Comparison of ENCODE assay signal across 29 mouse cellular contexts in genomic region chr15:9198421-9198820, GRCm38 (mm10). TPM values are rescaled to one million over a fixed set of nuclear protein-coding genes. Genes with fewer than 3 reads are reported as not detected.
DNase-seq lines count a peak whose midpoint lies in the region; ATAC-seq and TF ChIP-seq lines count a peak whose summit lies in the region.
"Had no signal": no experiment of that assay in that cellular context is flagged by ENCODE, and none has a peak within 500 bp of the region (broad histone marks: within the 10 kb centered on the region; RNA-seq: fewer than 3 reads in every experiment).

No protein-coding gene starts in this region.

- TF ChIP-seq POLR2A in MEL (IDR thresholded peaks at IDR 0.05; ENCODE audit: control insufficient read depth in 1 of 2, insufficient read depth in 1 of 2, low read depth in 1 of 2, low read length in 2 of 2, poor library complexity in 1 of 2) = no peak

- WGBS in forebrain, embryonic 13.5 days = 78% methylated on average over 6 of the region's 6 CpGs

- H3K4me2 ChIP-seq in forebrain, embryonic 13.5 days = no peak overlapping the region
- H3K4me2 ChIP-seq: embryonic facial prominence, embryonic 13.5 days; forebrain, embryonic 12.5 days; heart, embryonic 11.5 days; heart, embryonic 15.5 days; hindbrain, embryonic 13.5 days; intestine, embryonic 15.5 days had no signal

- H3K27me3 ChIP-seq in MEL (ENCODE audit: control insufficient read depth in 1 of 2, insufficient read depth in 2 of 2, low read length in 2 of 2) = no peaks in the 10 kb centered on the region
- no peaks in the 10 kb centered on the region for H3K27me3 ChIP-seq in splenic B cell, adult 2 months (ENCODE audit: control insufficient read depth, insufficient read depth, low read length, poor library complexity, severe bottlenecking)
- no peaks in the 10 kb centered on the region for H3K27me3 ChIP-seq in forebrain, embryonic 13.5 days
- H3K27me3 ChIP-seq: embryonic facial prominence, embryonic 13.5 days; forebrain, embryonic 12.5 days; heart, embryonic 15.5 days; hindbrain, embryonic 13.5 days; intestine, embryonic 15.5 days; Patski had no signal

- H3K9ac ChIP-seq in MEL (ENCODE audit: control insufficient read depth, low read depth, low read length, poor library complexity, severe bottlenecking) = no peak overlapping the region
- no peak overlapping the region for H3K9ac ChIP-seq in forebrain, embryonic 13.5 days
- H3K9ac ChIP-seq: embryonic facial prominence, embryonic 13.5 days; forebrain, embryonic 12.5 days; heart, embryonic 15.5 days; hindbrain, embryonic 13.5 days; intestine, embryonic 15.5 days had no signal

- peak; percentile 58 for ATAC-seq in granulocyte monocyte progenitor cell, adult 5-6 weeks (replicated peaks; ENCODE audit: poor library complexity, severe bottlenecking)
- no peak for ATAC-seq in forebrain, embryonic 13.5 days
- ATAC-seq: forebrain, embryonic 16.5 days; hindbrain, embryonic 16.5 days; intestine, embryonic 15.5 days; Patski had no signal

- TF ChIP-seq RAD21 in MEL (IDR thresholded peaks at IDR 0.05; ENCODE audit: low read depth, low read length) = no peak

- peaks cover 0 to 4% of the 10 kb centered on the region in 2 experiments; a peak in 2 of 4 replicates for H3K4me1 ChIP-seq in MEL (ENCODE audit: control insufficient read depth in 1 of 2, insufficient read depth in 2 of 2, low read length in 2 of 2)
- H3K4me1 ChIP-seq in forebrain, embryonic 13.5 days = no peaks in the 10 kb centered on the region
- H3K4me1 ChIP-seq: embryonic facial prominence, embryonic 10.5 days; embryonic facial prominence, embryonic 13.5 days; forebrain, embryonic 12.5 days; heart, embryonic 15.5 days; hindbrain, embryonic 10.5 days; hindbrain, embryonic 13.5 days; intestine, embryonic 15.5 days had no signal

- H3K36me3 ChIP-seq in MEL (ENCODE audit: control insufficient read depth in 1 of 2, insufficient read depth in 2 of 2, low read length in 2 of 2) = peaks cover 7 to 8% of the 10 kb centered on the region in 2 experiments
- no peaks in the 10 kb centered on the region for H3K36me3 ChIP-seq in splenic B cell, adult 2 months (ENCODE audit: control insufficient read depth, insufficient read depth, low read length, poor library complexity, severe bottlenecking)
- peaks cover 26% of the 10 kb centered on the region for H3K36me3 ChIP-seq in forebrain, embryonic 13.5 days (ENCODE audit: poor library complexity, severe bottlenecking)
- H3K36me3 ChIP-seq: intestine, embryonic 15.5 days had no signal

- H3K9me3 ChIP-seq in MEL (replicated peaks; ENCODE audit: insufficient read depth, low read length) = no peaks in the 10 kb centered on the region
- H3K9me3 ChIP-seq in forebrain, embryonic 13.5 days (replicated peaks) = no peaks in the 10 kb centered on the region
- H3K9me3 ChIP-seq: embryonic facial prominence, embryonic 10.5 days; embryonic facial prominence, embryonic 13.5 days; forebrain, embryonic 12.5 days; heart, embryonic 15.5 days; hindbrain, embryonic 10.5 days; hindbrain, embryonic 13.5 days; intestine, embryonic 15.5 days had no signal

- TF ChIP-seq EP300 in MEL (IDR thresholded peaks at IDR 0.05; ENCODE audit: low read depth in 1 of 2, low read length in 2 of 2) = no peak

- H3K27ac ChIP-seq in MEL (ENCODE audit: control insufficient read depth, low read depth, low read length) = no peak overlapping the region
- H3K27ac ChIP-seq in forebrain, embryonic 13.5 days = no peak overlapping the region
- H3K27ac ChIP-seq: embryonic facial prominence, embryonic 10.5 days; embryonic facial prominence, embryonic 13.5 days; forebrain, embryonic 12.5 days; heart, embryonic 15.5 days; hindbrain, embryonic 10.5 days; hindbrain, embryonic 13.5 days; intestine, embryonic 15.5 days had no signal

- peak; percentile 35 for DNase-seq in A20 (ENCODE audit: low read depth, low spot score)
- peak; percentile 65 for DNase-seq in MEL (ENCODE audit: low read depth, low spot score)
- peak; percentile 24 for DNase-seq in splenic B cell, adult 2 months (ENCODE audit: low read depth, low spot score)
- DNase-seq in liver = no peak
- DNase-seq in kidney, postnatal 14 days = no peak
- DNase-seq: adrenal gland, postnatal 10 days; adrenal gland, postnatal 36 days; cerebellum, adult 18-20 months; cerebellum, adult 9-10 months; cerebellum, postnatal 14 days; gastrocnemius, postnatal 10 days; gastrocnemius, postnatal 36 days; heart, adult 11 months; heart, postnatal 10 days; heart, postnatal 36 days had no signal

- no peak overlapping the region for H3K4me3 ChIP-seq in MEL (ENCODE audit: control insufficient read depth in 1 of 2, insufficient read depth in 1 of 2, low read depth in 2 of 2, low read length in 2 of 2)
- no peak overlapping the region for H3K4me3 ChIP-seq in forebrain, embryonic 13.5 days
- H3K4me3 ChIP-seq: embryonic facial prominence, embryonic 10.5 days; embryonic facial prominence, embryonic 13.5 days; erythroblast, embryonic 14.5 days; forebrain, embryonic 12.5 days; heart, embryonic 15.5 days; hindbrain, embryonic 10.5 days; hindbrain, embryonic 13.5 days; intestine, embryonic 15.5 days had no signal

- no peaks in the 10 kb centered on the region for H3K79me2 ChIP-seq in MEL (ENCODE audit: control insufficient read depth, insufficient read depth, low read length, poor library complexity)

- TF ChIP-seq CTCF in MEL (IDR thresholded peaks at IDR 0.05 in 2 of 3, conservative IDR thresholded peaks at IDR 0.05 in 1 of 3; ENCODE audit: control insufficient read depth in 1 of 3, insufficient read depth in 1 of 3, low read depth in 2 of 3, low read length in 3 of 3, poor library complexity in 1 of 3, severe bottlenecking in 1 of 3) = no peak

TF ChIP-seq in MEL, 35 proteins besides CTCF, POLR2A, EP300 and RAD21:
- TF ChIP-seq MYC (IDR thresholded peaks at IDR 0.05; ENCODE audit: low read depth, low read length) (no peak), GABPA (IDR thresholded peaks at IDR 0.05; ENCODE audit: low read depth, low read length) (no peak), CHD1 (IDR thresholded peaks at IDR 0.05; ENCODE audit: low read depth, low read length) (no peak), MEF2A (IDR thresholded peaks at IDR 0.05; ENCODE audit: extremely low read depth, insufficient replicate concordance, low read depth, low read length, poor library complexity, severe bottlenecking) (no peak), ELF1 (IDR thresholded peaks at IDR 0.05; ENCODE audit: low read depth, low read length) (no peak), JUND (IDR thresholded peaks at IDR 0.05; ENCODE audit: low read depth, low read length) (no peak), MAZ (IDR thresholded peaks at IDR 0.05; ENCODE audit: low read depth, low read length) (0 out of 2 replicates have a peak, but pooled peaks have one; percentile 55), USF1 (IDR thresholded peaks at IDR 0.05; ENCODE audit: low read depth, low read length) (peak; percentile 66), TBP (IDR thresholded peaks at IDR 0.05; ENCODE audit: low read depth, low read length) (no peak), SIN3A (IDR thresholded peaks at IDR 0.05; ENCODE audit: low read length) (no peak)

RNA-seq across cellular contexts. Expression of gene Skp2, which starts 43.2 kb away (rescaled TPM):
- 40.2 and 46.9 TPM in 2 replicates for total RNA-seq in MEL (2012; rRNA removed)
- 10 to 100 TPM in 1 of 2 experiments, not detected in 1; 61.4 TPM for polyA plus RNA-seq in MEL (2012; ENCODE audit: insufficient read depth in 1 of 2, insufficient read length in 2 of 2, low read depth in 1 of 2, low replicate concordance in 2 of 2, missing spikeins in 1 of 2)
- 25.1 and 36.9 TPM in 2 replicates for total RNA-seq in granulocyte monocyte progenitor cell, adult 5-6 weeks (2014; fragmentation: Nextera tagmentation)
- 22.4 and 32.4 TPM in 2 replicates for total RNA-seq in granulocyte monocyte progenitor cell, adult 5-6 weeks (2017)
- polyA plus RNA-seq in forebrain, embryonic 13.5 days (2015; fragmentation: Nextera tagmentation; extraction: Ambion mirVana) = 72.0 and 79.1 TPM in 2 replicates

RNA-seq across cellular contexts. Expression of gene Lmbrd2, which starts 58.1 kb away (rescaled TPM):
- 7.9 and 8.9 TPM in 2 replicates for total RNA-seq in MEL (2012; rRNA removed)
- 10 to 100 TPM in 1 of 2 experiments, 1 to 10 TPM in 1; 8.2 to 62.9 TPM for polyA plus RNA-seq in MEL (2012; ENCODE audit: insufficient read depth in 1 of 2, insufficient read length in 2 of 2, low read depth in 1 of 2, low replicate concordance in 2 of 2, missing spikeins in 1 of 2)
- total RNA-seq in granulocyte monocyte progenitor cell, adult 5-6 weeks (2014; fragmentation: Nextera tagmentation) = 10.1 and 16.1 TPM in 2 replicates
- 6.6 and 7.0 TPM in 2 replicates for total RNA-seq in granulocyte monocyte progenitor cell, adult 5-6 weeks (2017)
- polyA plus RNA-seq in forebrain, embryonic 13.5 days (2015; fragmentation: Nextera tagmentation; extraction: Ambion mirVana) = 2.9 and 3.9 TPM in 2 replicates

Comparison
In these comparisons a context has a peak if more than half of its experiments do, and no peak if none do; other contexts are left out.
1. DNase-seq: peak in A20 (single experiment), MEL (single experiment) and splenic B cell, adult 2 months (single experiment); none in liver (single experiment) and kidney, postnatal 14 days (single experiment).